Mouse (Mus musculus) kidney, adult 2 months (tissue): ENCODE results near the gene Chrne. TPM values are rescaled to one million over a fixed set of nuclear protein-coding genes. Genes with fewer than 3 reads are reported as not detected.

Experiments
- DNase-seq: peaks from one replicate; pipeline ENCODE4 v3.0.0; 2021
- H3K27ac ChIP-seq: fragments of 200-500 bp; 2 replicates; pipeline ENCODE4 v1.5.1; 2012; ENCODE audit warnings: low read depth, low read length, control low read depth, inconsistent platforms; ENCODE audit not compliant: insufficient read depth
- H3K27me3 ChIP-seq: fragments of 200-500 bp; replicated peaks from 2 replicates; pipeline ENCODE4 v1.6.1; 2012; ENCODE audit warnings: mild to moderate bottlenecking, moderate library complexity, low read length, inconsistent platforms; ENCODE audit not compliant: control insufficient read depth, insufficient read depth
- H3K36me3 ChIP-seq: fragments of 200-500 bp; 2 replicates; pipeline ENCODE4 v1.6.1; 2012; ENCODE audit warnings: mild to moderate bottlenecking, moderate library complexity, low read length, inconsistent platforms; ENCODE audit not compliant: control insufficient read depth, insufficient read depth
- H3K4me1 ChIP-seq: fragments of 200-500 bp; 2 replicates; pipeline ENCODE4 v1.6.1; 2011; ENCODE audit warnings: low read length; ENCODE audit not compliant: control insufficient read depth, insufficient read depth
- H3K4me3 ChIP-seq: fragments of 200-500 bp; 2 replicates; pipeline ENCODE4 v1.5.1; 2011; ENCODE audit warnings: mild to moderate bottlenecking, low read depth, low read length, control low read depth; ENCODE audit not compliant: insufficient read depth
- CTCF ChIP-seq: fragments of 200-500 bp; conservative IDR thresholded peaks from 2 replicates; pipeline ENCODE4 v1.5.1; 2011; ENCODE audit warnings: low read depth, mild to moderate bottlenecking, control low read depth, low read length, moderate library complexity, mixed read lengths; ENCODE audit not compliant: insufficient read depth, insufficient read length
- POLR2A ChIP-seq: fragments of 200-500 bp; IDR thresholded peaks from one replicate; pipeline ENCODE4 v1.6.1; 2011; ENCODE audit warnings: low read depth, low read length, control low read depth
- WGBS: fragments of 180-500 bp; shearing (Covaris S2); methylation state at CpG from one replicate; pipeline ENCODE4 v1.1.7; 2018; 5-methylcytosine and 5-hydroxymethylcytosine counted together
- polyA plus RNA-seq: library from polyadenylated mRNA; depleted of rRNA; stranded (reverse); fragments of >200 nt; gene quantifications from 2 replicates; pipeline ENCODE4 v1.2.3, GENCODE M21; 2012

Chrne gene
- polyA plus RNA-seq, 1 experiment, result 1.0 TPM

DNA sequence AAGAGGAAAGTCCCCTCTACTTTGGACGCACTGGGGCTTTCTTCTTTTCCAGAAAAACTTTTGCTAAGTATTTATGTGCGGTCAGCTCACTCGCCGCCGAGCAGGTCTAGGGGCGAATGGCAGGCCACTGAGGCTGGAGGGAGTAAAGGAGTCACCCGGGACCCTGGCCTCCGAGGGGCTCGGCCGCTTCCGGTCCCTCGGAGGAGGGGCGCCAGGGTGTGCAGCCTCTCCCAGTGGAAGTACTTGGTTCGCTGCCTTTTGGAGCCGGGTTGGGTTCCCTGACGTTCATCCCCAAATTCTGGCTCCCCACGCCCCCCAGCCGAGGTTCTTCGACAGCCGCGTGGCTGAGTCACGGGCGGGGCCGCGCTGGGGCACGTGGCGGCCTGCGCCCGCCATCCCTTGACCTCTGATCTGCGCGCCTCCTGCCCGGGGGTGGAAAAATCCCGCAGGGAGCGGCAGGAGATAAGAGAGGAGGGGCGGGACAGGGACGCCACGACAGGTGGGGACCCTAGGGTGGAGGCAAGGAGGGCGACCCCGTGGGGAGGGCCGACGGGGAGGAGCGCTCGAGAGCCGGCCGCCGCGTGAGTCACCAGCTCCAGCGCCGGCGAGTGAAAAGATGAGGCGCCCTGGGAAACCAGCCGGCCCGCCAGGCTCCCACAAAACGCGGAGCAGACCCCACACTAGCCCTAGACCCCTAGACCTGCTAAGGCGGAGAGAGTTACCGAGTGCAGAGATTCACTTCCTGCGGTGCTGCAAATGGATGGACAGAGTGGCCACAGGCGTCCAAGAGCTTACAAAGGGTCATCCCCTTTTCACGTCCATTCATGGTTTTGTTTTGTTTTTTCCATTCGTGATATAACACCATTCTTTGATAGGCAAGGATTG lies 36.8 kb upstream of the Chrne start:
- DNase-seq, result peak; percentile 58
- TF ChIP-seq POLR2A (no peak), CTCF (no peak)
- Histone ChIP-seq H3K27me3 (no peaks in the 10 kb centered on the region), H3K36me3 (peaks cover 3% of the 10 kb centered on the region; the same call in 1 of the 2 replicates), H3K27ac (peak overlapping the region; percentile 93), H3K4me1 (peaks cover 12% of the 10 kb centered on the region; the same call in 1 of the 2 replicates), H3K4me3 (peak overlapping the region; percentile 100)
- 3% methylated on average over 61 of the region's 61 CpGs for WGBS

DNA sequence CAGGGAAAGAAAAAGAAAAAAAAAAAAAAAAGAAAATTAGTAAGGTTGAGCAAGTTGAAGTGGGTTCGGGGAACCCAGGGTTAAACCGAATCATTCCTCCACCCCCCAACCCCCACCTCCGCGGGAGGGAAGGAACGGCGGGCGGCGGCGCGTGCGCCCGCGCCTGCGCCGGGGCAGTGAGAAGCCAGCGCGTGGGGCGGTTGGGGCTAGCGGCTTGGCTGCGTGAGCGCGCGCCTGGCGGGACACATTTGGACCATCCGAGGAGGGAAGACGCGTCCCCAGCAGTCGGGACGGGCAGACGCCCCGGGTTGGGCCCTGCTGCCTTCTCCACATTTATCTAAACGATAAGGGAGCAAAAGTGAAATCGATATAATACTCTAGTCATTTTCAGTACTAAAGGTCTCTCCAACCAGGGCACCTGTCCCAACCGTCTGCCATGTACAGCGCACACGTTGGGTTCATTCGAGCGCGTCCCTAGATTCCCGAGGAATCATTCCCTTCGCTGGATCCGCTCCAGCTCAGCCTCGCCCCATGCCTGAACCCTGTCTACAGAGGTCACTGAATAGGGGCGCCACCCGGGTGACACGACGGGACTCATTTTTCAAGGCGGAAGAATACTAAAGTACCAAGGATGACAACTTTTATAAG lies 36.0 kb upstream of the Chrne start:
- Histone ChIP-seq H3K36me3 (peaks cover 6% of the 10 kb centered on the region; the same call in 1 of the 2 replicates), H3K4me3 (peak overlapping the region; percentile 100), H3K27ac (peak overlapping the region; percentile 93), H3K4me1 (peaks cover 12% of the 10 kb centered on the region; the same call in 1 of the 2 replicates), H3K27me3 (no peaks in the 10 kb centered on the region)
- WGBS, result under 1% methylated on average over 48 of the region's 48 CpGs
- no peak for TF ChIP-seq CTCF
- TF ChIP-seq POLR2A, result peak; percentile 38
- DNase-seq, result peak; percentile 86

DNA sequence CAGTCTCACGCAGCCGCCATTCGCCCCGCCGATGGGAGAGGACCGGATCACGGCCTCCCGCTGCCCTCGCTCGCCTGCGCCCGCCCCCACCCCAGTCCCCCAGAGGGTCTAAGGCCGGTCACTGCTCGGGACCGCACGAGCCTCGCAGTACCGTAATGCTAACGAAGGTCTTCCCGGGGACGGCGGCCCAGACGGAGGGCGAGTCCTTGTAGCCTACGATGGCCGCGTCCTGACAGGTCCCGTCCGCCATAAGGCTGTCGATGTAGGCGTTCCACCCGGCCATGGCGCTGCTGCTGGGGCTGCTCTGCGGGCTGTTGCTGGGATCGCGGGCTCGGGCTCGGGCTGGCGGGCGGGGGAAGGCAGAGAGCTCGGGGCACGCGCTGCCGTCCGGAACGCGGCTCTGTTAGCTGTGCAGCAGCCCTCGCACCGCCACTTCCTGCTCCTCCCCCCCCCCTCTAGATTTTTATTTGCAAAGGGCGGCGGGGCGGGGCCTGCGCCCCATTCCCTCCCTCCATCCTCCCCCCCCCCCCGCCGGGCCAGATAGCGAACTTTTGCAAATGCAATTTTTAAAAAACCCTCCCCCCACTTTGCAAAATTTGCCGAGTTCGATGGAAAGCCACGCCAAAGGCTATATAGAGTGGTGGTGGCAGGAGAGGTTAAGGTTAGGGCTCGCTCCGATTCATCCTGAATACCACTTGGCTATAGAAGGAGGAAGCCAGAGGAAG lies 35.3 kb upstream of the Chrne start, which contains the start of gene Pfn1:
Pfn1 (minus strand) TSS at position 447 of the 725 bp plus-strand sequence.
- Histone ChIP-seq H3K4me3 (peak within 1 kb of the TSS; percentile 100), H3K36me3 (peaks cover 6% of the 10 kb centered on the region; the same call in 1 of the 2 replicates), H3K4me1 (peaks cover 12% of the 10 kb centered on the region; the same call in 1 of the 2 replicates), H3K27me3 (no peaks in the 10 kb centered on the region), H3K27ac (peak within 1 kb of the TSS; percentile 100)
- peak; percentile 82 for TF ChIP-seq POLR2A
- TF ChIP-seq CTCF, result no peak
- WGBS, result under 1% methylated on average over 45 of the region's 61 CpGs
- DNase-seq, result peak; percentile 83

DNA sequence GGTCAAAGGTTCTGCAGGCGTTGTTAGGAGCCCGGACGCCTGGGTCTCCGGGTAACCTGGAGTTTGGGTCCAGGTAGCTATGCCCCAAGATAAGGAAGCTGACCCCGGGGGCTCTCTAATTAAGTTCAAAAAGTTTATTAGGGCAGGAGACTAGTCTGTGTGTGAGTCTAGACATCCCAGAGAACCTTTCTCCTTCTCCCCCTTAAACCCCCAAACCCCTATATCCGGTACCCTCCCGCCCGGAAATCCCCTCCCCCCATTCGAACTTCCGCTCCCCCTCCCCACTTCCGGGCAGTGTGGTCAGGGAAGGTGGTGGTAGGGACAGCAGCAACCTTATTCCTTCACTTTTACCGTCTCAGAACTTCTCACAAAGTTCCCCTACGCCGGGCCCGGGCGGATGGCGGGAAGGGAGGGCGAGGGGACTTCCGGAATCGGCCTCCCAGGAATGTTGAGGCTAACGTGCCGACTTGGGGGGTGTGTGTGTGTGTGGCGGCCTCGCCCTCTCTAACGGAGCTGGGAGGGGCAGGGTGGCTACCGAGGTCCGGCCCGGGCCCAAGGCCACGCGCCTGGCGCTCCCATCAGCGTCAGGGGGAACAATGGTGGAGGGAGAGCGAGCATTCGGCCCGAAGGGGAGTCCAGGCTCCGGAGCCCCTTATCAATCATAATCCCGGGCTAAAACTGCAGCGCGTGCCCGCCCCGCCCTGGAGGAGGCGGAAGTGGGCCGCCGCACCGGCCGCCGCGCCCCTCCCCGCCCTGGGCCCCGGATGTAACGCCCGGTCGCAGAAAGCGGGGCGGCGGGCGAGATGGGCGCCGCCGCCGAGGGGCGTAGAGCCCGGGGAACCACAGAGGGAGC lies 34.6 kb upstream of the Chrne start:
- H3K27ac ChIP-seq, result peak overlapping the region; percentile 100
- peak; percentile 69 for DNase-seq
- no peaks in the 10 kb centered on the region for H3K27me3 ChIP-seq
- peaks cover 15% of the 10 kb centered on the region; the same call in 1 of the 2 replicates for H3K4me1 ChIP-seq
- peaks cover 6% of the 10 kb centered on the region; the same call in 1 of the 2 replicates for H3K36me3 ChIP-seq
- H3K4me3 ChIP-seq, result peak overlapping the region; percentile 100
- under 1% methylated on average over 49 of the region's 63 CpGs for WGBS
- no peak for TF ChIP-seq POLR2A
- TF ChIP-seq CTCF, result no peak

DNA sequence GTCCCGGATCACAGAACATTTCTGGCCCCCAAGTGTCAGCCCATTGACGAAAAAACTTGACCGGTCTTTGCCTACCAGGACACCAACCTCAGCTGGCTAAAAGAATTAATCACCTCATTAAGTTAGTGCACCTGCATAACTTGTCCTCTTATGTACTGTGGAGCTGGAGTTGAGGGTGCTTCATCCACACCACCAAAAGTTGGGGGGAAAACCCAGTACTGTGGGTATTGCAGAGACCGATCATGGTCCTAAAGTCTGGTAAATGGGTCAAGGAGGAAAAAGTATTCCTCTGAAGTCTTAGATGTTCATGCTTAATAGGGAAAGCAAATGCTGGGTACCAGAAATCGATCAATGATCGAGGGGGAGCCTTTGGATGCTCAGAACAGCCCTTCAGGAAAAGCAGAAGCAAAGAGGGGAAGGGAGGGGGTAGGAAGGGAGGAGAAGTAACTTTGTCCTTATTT lies 33.9 kb upstream of the Chrne start:
- TF ChIP-seq CTCF (no peak), POLR2A (no peak)
- 11% methylated on average over 6 of the region's 6 CpGs for WGBS

More for the DNA sequence above, 33.9 kb upstream of the Chrne start:
- Histone ChIP-seq H3K27me3 (no peaks in the 10 kb centered on the region), H3K4me1 (peaks cover 15% of the 10 kb centered on the region; the same call in 1 of the 2 replicates), H3K36me3 (peaks cover 6% of the 10 kb centered on the region; the same call in 1 of the 2 replicates), H3K27ac (peak overlapping the region; percentile 40; the same call in 1 of the 2 replicates), H3K4me3 (peak overlapping the region; percentile 100)
- no peak for DNase-seq
